In the genomic region with DNA sequence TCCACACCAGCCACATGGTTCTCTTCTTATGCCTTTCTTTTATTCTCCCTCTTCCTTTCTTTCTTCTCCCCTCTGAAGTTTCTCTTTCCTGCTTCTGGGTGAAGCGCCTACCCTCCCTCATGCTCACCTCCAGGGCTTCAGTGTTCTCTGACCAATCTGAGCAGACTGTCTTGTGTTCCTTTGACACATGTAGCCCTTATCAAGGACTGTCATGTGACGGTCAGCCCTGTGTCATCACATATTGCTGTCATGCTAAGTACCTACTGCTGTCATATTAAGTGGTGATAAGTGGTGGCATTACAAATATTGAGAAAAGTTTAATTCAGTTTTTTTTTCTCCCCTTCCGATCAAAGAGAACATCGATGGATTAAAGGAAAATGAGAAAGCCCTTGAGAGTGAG, we compare ENCODE assay signal across 14 mouse cellular contexts. TPM values are rescaled to one million over a fixed set of nuclear protein-coding genes. Genes with fewer than 3 reads are reported as not detected.
DNase-seq lines count a peak whose midpoint lies in the region; ATAC-seq and TF ChIP-seq lines count a peak whose summit lies in the region.
"Had no signal": no experiment of that assay in that cellular context is flagged by ENCODE, and none has a peak within 500 bp of the region (broad histone marks: within the 10 kb centered on the region; RNA-seq: fewer than 3 reads in every experiment).

No protein-coding gene starts in this region.

- H3K4me2 ChIP-seq in liver, embryonic 15.5 days: no peak overlapping the region
- H3K4me2 ChIP-seq: neural tube, embryonic 13.5 days had no signal

- TF ChIP-seq POLR2A in bone marrow, adult 2 months (IDR thresholded peaks at IDR 0.05; ENCODE audit: borderline replicate concordance, control insufficient read depth, low read depth, low read length): no peak

- no peaks in the 10 kb centered on the region for H3K36me3 ChIP-seq in liver, embryonic 15.5 days (replicated peaks)
- H3K36me3 ChIP-seq: neural tube, embryonic 13.5 days had no signal

- WGBS in bone marrow, adult 2 months: 72% methylated on average over 4 of the region's 4 CpGs
- 46% methylated on average over 4 of the region's 4 CpGs for WGBS in liver, embryonic 15.5 days (ENCODE audit: insufficient replicate concordance)

- H3K27me3 ChIP-seq in liver, embryonic 15.5 days: no peaks in the 10 kb centered on the region
- H3K27me3 ChIP-seq: neural tube, embryonic 13.5 days had no signal

- peaks cover 3% of the 10 kb centered on the region for H3K4me1 ChIP-seq in bone marrow, adult 2 months (ENCODE audit: control insufficient read depth, insufficient read depth, low read length)
- H3K4me1 ChIP-seq in liver, embryonic 15.5 days (replicated peaks): peaks cover 42% of the 10 kb centered on the region

- H3K27ac ChIP-seq in layer of hippocampus, adult 2 months: peak overlapping the region; percentile 64
- H3K27ac ChIP-seq in bone marrow, adult 2 months (ENCODE audit: control insufficient read depth, insufficient read depth, low read depth, low read length, poor library complexity): 0 out of 2 replicates have a peak overlapping the region, but pooled peaks have one; percentile 2
- no peak overlapping the region for H3K27ac ChIP-seq in liver, embryonic 15.5 days (replicated peaks)
- H3K27ac ChIP-seq: limb, embryonic 10.5 days; neural tube, embryonic 13.5 days had no signal

- no peak overlapping the region for H3K9ac ChIP-seq in liver, embryonic 15.5 days
- H3K9ac ChIP-seq: neural tube, embryonic 13.5 days had no signal

- DNase-seq in heart, adult 11 months: peak; percentile 86
- no peak for DNase-seq in heart, adult 8-10 months (ENCODE audit: low spot score)
- DNase-seq in layer of hippocampus, adult 2 months (ENCODE audit: low spot score in 2 of 2): no peak
- DNase-seq in layer of hippocampus, adult 18-20 months (ENCODE audit: low spot score in 2 of 2): no peak
- DNase-seq in natural killer cell, adult 2 months (ENCODE audit: low spot score in 2 of 2): no peak
- DNase-seq: cerebellum, postnatal 10 days; midbrain, embryonic 14.5 days; retina, postnatal 1 day had no signal

- no peak for TF ChIP-seq CTCF in layer of hippocampus, adult 2 months (conservative IDR thresholded peaks at IDR 0.05)
- TF ChIP-seq CTCF in bone marrow, adult 2 months (IDR thresholded peaks at IDR 0.05; ENCODE audit: control insufficient read depth, insufficient read depth, low read length): no peak

- H3K4me3 ChIP-seq in layer of hippocampus, adult 2 months: no peak overlapping the region
- H3K4me3 ChIP-seq in bone marrow, adult 2 months (replicated peaks; ENCODE audit: control insufficient read depth, low read depth, low read length): no peak overlapping the region
- H3K4me3 ChIP-seq in liver, embryonic 15.5 days (replicated peaks): no peak overlapping the region
- H3K4me3 ChIP-seq: limb, embryonic 10.5 days; neural tube, embryonic 13.5 days had no signal

- no peaks in the 10 kb centered on the region for H3K9me3 ChIP-seq in liver, embryonic 15.5 days (replicated peaks)
- H3K9me3 ChIP-seq: limb, embryonic 10.5 days; neural tube, embryonic 13.5 days had no signal

- ATAC-seq in liver, embryonic 15.5 days (ENCODE audit: insufficient read depth): peak; percentile 38; the same call in 1 of the 2 replicates
- ATAC-seq in megakaryocyte, adult 5-6 weeks (ENCODE audit: poor library complexity, severe bottlenecking): no peak
- ATAC-seq: hindbrain, embryonic 16.5 days had no signal

RNA-seq across cellular contexts. Expression of a gene that starts 28.5 kb away (rescaled TPM):
- total RNA-seq in heart, adult 8-10 months (2022): 10 to 100 TPM; 11.4 to 14.4 (median 12.7) TPM
- total RNA-seq in layer of hippocampus, adult 2 months (2021): 10 to 100 TPM; 38.6 to 40.0 TPM
- total RNA-seq in layer of hippocampus, adult 18-20 months (2021): 10 to 100 TPM; 35.2 to 35.3 TPM
- polyA plus RNA-seq in bone marrow, adult 2 months (2011; ENCODE audit: insufficient read depth, insufficient read length, low replicate concordance, missing spikeins): 5.3 and 6.5 TPM in 2 replicates
- polyA plus RNA-seq in liver, embryonic 15.5 days (2015; fragmentation: Nextera tagmentation; extraction: Ambion mirVana): 1.8 TPM in 2 replicates
- total RNA-seq in megakaryocyte, adult 5-6 weeks (2015): 21.0 and 24.3 TPM in 2 replicates
- 8.8 and 13.5 TPM in 2 replicates for total RNA-seq in megakaryocyte, adult 5-6 weeks (2017)
